Mouse (Mus musculus): ENCODE data around the gene Tpt1. TPM values are rescaled to one million over a fixed set of nuclear protein-coding genes. Genes with fewer than 3 reads are reported as not detected.
A peak's percentile ranks its signal among the peaks of the same experiment; 100 is the strongest.

Tpt1 gene
- polyA plus RNA-seq, 2 experiments: 702 to 1,453 TPM

DNA sequence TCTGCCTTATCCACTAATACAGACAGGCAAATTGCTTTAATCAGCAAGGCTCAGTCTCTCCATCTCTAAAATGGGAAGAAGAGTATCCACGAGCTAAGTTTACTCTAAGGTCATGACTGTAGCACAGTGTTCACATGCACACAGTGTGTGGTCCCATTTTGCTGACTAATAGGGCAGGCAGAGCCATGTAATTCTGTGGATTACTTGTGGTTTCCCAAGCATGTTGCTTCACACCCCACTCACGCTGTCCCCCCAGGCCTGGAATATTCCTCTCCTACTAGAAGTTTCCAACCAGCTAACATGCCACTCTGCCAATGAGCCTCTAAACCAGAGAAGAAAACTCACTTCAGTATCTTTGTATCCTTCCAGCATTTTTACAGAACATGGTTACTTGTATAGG lies 26.4 kb upstream of the Tpt1 start:
- no peak overlapping the region for H3K9ac ChIP-seq (replicated peaks)
- H3K36me3 ChIP-seq (replicated peaks; ENCODE audit: control insufficient read depth, insufficient read depth, low read depth): no peaks in the 10 kb centered on the region
- no peaks in the 10 kb centered on the region for H3K4me1 ChIP-seq (replicated peaks; ENCODE audit: control insufficient read depth in 2 of 2, insufficient read depth in 2 of 2, low read length in 1 of 2)
- DNase-seq (ENCODE audit: low read depth in 3 of 3, low spot score in 3 of 3) (no peak), ATAC-seq (ENCODE audit: insufficient read depth) (no peak)
- no peak overlapping the region for H3K4me3 ChIP-seq (ENCODE audit: insufficient read depth in 1 of 2, low read depth in 2 of 2, low read length in 2 of 2)
- no peaks in the 10 kb centered on the region for H3K9me3 ChIP-seq (ENCODE audit: control insufficient read depth, low read length)
- no peak overlapping the region for H3K4me2 ChIP-seq (ENCODE audit: low read depth)
- 46% methylated on average over 2 of the region's 2 CpGs for WGBS (ENCODE audit: insufficient replicate concordance)
- no peaks in the 10 kb centered on the region for H3K27me3 ChIP-seq (ENCODE audit: control insufficient read depth, insufficient read depth, low read length)
- no peak for TF ChIP-seq EP300 (IDR thresholded peaks at IDR 0.05; ENCODE audit: low read depth)
- no peak for TF ChIP-seq CTCF (IDR thresholded peaks at IDR 0.05; ENCODE audit: low read depth)
- H3K27ac ChIP-seq: no peak overlapping the region

GRCm38 (mm10) chr14:75819341-75819740 lies 25.6 kb upstream of the Tpt1 start:
- no peak for DNase-seq (ENCODE audit: low read depth in 3 of 3, low spot score in 3 of 3)
- H3K27ac ChIP-seq: no peak overlapping the region
- no peak overlapping the region for H3K4me2 ChIP-seq (ENCODE audit: low read depth)
- ATAC-seq (ENCODE audit: insufficient read depth): no peak
- H3K9ac ChIP-seq (replicated peaks): no peak overlapping the region
- H3K4me3 ChIP-seq (ENCODE audit: insufficient read depth in 1 of 2, low read depth in 2 of 2, low read length in 2 of 2): no peak overlapping the region
- no peaks in the 10 kb centered on the region for H3K4me1 ChIP-seq (replicated peaks; ENCODE audit: control insufficient read depth in 2 of 2, insufficient read depth in 2 of 2, low read length in 1 of 2)
- WGBS (ENCODE audit: insufficient replicate concordance): 51% methylated on average over 2 of the region's 2 CpGs
- H3K27me3 ChIP-seq (ENCODE audit: control insufficient read depth, insufficient read depth, low read length): no peaks in the 10 kb centered on the region
- H3K9me3 ChIP-seq (ENCODE audit: control insufficient read depth, low read length): no peaks in the 10 kb centered on the region
- H3K36me3 ChIP-seq (replicated peaks; ENCODE audit: control insufficient read depth, insufficient read depth, low read depth): no peaks in the 10 kb centered on the region
- TF ChIP-seq EP300 (IDR thresholded peaks at IDR 0.05; ENCODE audit: low read depth) (no peak), CTCF (IDR thresholded peaks at IDR 0.05; ENCODE audit: low read depth) (no peak)

- Histone ChIP-seq H3K36me3 (replicated peaks; ENCODE audit: control insufficient read depth, insufficient read depth, low read depth) (no peaks in the 10 kb centered on the region), H3K27me3 (ENCODE audit: control insufficient read depth, insufficient read depth, low read length) (no peaks in the 10 kb centered on the region), H3K27ac (no peak overlapping the region), H3K9me3 (ENCODE audit: control insufficient read depth, low read length) (no peaks in the 10 kb centered on the region), H3K9ac (replicated peaks) (no peak overlapping the region), H3K4me3 (ENCODE audit: insufficient read depth in 1 of 2, low read depth in 2 of 2, low read length in 2 of 2) (no peak overlapping the region), H3K4me2 (ENCODE audit: low read depth) (no peak overlapping the region), H3K4me1 (replicated peaks; ENCODE audit: control insufficient read depth in 2 of 2, insufficient read depth in 2 of 2, low read length in 1 of 2) (no peaks in the 10 kb centered on the region)
- ATAC-seq (ENCODE audit: insufficient read depth) (no peak), DNase-seq (ENCODE audit: low read depth in 3 of 3, low spot score in 3 of 3) (no peak)
- TF ChIP-seq EP300 (IDR thresholded peaks at IDR 0.05; ENCODE audit: low read depth): no peak
- 63% methylated on average over 5 of the region's 5 CpGs for WGBS (ENCODE audit: insufficient replicate concordance)
Observed at GRCm38 (mm10) chr14:75820007-75820406, 24.9 kb upstream of the Tpt1 start.

- Histone ChIP-seq H3K9ac (replicated peaks) (no peak overlapping the region), H3K27me3 (ENCODE audit: control insufficient read depth, insufficient read depth, low read length) (peaks cover 9% of the 10 kb centered on the region; the same call in 1 of the 2 replicates), H3K9me3 (ENCODE audit: control insufficient read depth, low read length) (no peaks in the 10 kb centered on the region), H3K4me1 (replicated peaks; ENCODE audit: control insufficient read depth in 2 of 2, insufficient read depth in 2 of 2, low read length in 1 of 2) (peaks cover 15 to 18% of the 10 kb centered on the region in 2 experiments), H3K27ac (no peak overlapping the region), H3K4me2 (ENCODE audit: low read depth) (no peak overlapping the region), H3K36me3 (replicated peaks; ENCODE audit: control insufficient read depth, insufficient read depth, low read depth) (no peaks in the 10 kb centered on the region), H3K4me3 (ENCODE audit: insufficient read depth in 1 of 2, low read depth in 2 of 2, low read length in 2 of 2) (no peak overlapping the region)
- no peak for ATAC-seq (ENCODE audit: insufficient read depth)
- 53% methylated on average over 3 of the region's 3 CpGs for WGBS (ENCODE audit: insufficient replicate concordance)
- DNase-seq (ENCODE audit: low read depth in 3 of 3, low spot score in 3 of 3): no peak
- TF ChIP-seq EP300 (IDR thresholded peaks at IDR 0.05; ENCODE audit: low read depth): no peak
- TF ChIP-seq CTCF (IDR thresholded peaks at IDR 0.05; ENCODE audit: low read depth): no peak
Observed at GRCm38 (mm10) chr14:75826851-75827410, 18.0 kb upstream of the Tpt1 start.

- Histone ChIP-seq H3K9me3 (ENCODE audit: control insufficient read depth, low read length) (no peaks in the 10 kb centered on the region), H3K9ac (replicated peaks) (no peak overlapping the region), H3K4me1 (replicated peaks; ENCODE audit: control insufficient read depth in 2 of 2, insufficient read depth in 2 of 2, low read length in 1 of 2) (peaks cover 27 to 31% of the 10 kb centered on the region in 2 experiments), H3K27me3 (ENCODE audit: control insufficient read depth, insufficient read depth, low read length) (peaks cover 9% of the 10 kb centered on the region; the same call in 1 of the 2 replicates), H3K4me2 (ENCODE audit: low read depth) (peak overlapping the region; percentile 65), H3K36me3 (replicated peaks; ENCODE audit: control insufficient read depth, insufficient read depth, low read depth) (no peaks in the 10 kb centered on the region), H3K27ac (no peak overlapping the region), H3K4me3 (ENCODE audit: insufficient read depth in 1 of 2, low read depth in 2 of 2, low read length in 2 of 2) (peak overlapping the region in 1 of 2 experiments; percentile 50; a peak in 1 of 4 replicates)
- ATAC-seq (ENCODE audit: insufficient read depth) (no peak), DNase-seq (ENCODE audit: low read depth in 3 of 3, low spot score in 3 of 3) (no peak)
- TF ChIP-seq EP300 (IDR thresholded peaks at IDR 0.05; ENCODE audit: low read depth) (no peak), CTCF (IDR thresholded peaks at IDR 0.05; ENCODE audit: low read depth) (no peak)
- 54% methylated on average over 11 of the region's 11 CpGs for WGBS (ENCODE audit: insufficient replicate concordance)
Observed at GRCm38 (mm10) chr14:75828221-75828620, 16.7 kb upstream of the Tpt1 start.

All from liver, embryonic 14.5 days (tissue).